In genomic region chr7:140954733-140955071, GRCm38 (mm10) we compare ENCODE assay signal across 8 mouse cellular contexts. TPM values are rescaled to one million over a fixed set of nuclear protein-coding genes. Genes with fewer than 3 reads are reported as not detected.
A peak's percentile ranks its signal among the peaks of the same experiment; 100 is the strongest.
DNase-seq lines count a peak whose midpoint lies in the region; ATAC-seq and TF ChIP-seq lines count a peak whose summit lies in the region.

No protein-coding gene starts in this region.

- 8% methylated on average over 9 of the region's 9 CpGs for WGBS in embryonic facial prominence, embryonic 11.5 days
- 3% methylated on average over 9 of the region's 9 CpGs for WGBS in intestine, postnatal 0 days
- WGBS in midbrain, embryonic 16.5 days = 18% methylated on average over 9 of the region's 9 CpGs

- H3K9ac ChIP-seq in embryonic facial prominence, embryonic 11.5 days (replicated peaks; ENCODE audit: low read length) = peak overlapping the region; percentile 37
- peak overlapping the region; percentile 34; the same call in 1 of the 2 replicates for H3K9ac ChIP-seq in intestine, postnatal 0 days (ENCODE audit: low read depth, low read length)
- H3K9ac ChIP-seq in midbrain, embryonic 16.5 days (ENCODE audit: low read depth, low read length) = no peak overlapping the region

- no peaks in the 10 kb centered on the region for H3K36me3 ChIP-seq in embryonic facial prominence, embryonic 11.5 days (replicated peaks; ENCODE audit: control insufficient read depth, insufficient read depth, low read depth, low read length)
- peaks cover 7% of the 10 kb centered on the region for H3K36me3 ChIP-seq in intestine, postnatal 0 days (ENCODE audit: control insufficient read depth, insufficient read depth)
- H3K36me3 ChIP-seq in midbrain, embryonic 16.5 days (ENCODE audit: control insufficient read depth, insufficient read depth, low read length) = no peaks in the 10 kb centered on the region

- no peaks in the 10 kb centered on the region for H3K9me3 ChIP-seq in embryonic facial prominence, embryonic 11.5 days (replicated peaks; ENCODE audit: control insufficient read depth, low read length)
- H3K9me3 ChIP-seq in intestine, postnatal 0 days (ENCODE audit: control insufficient read depth) = no peaks in the 10 kb centered on the region
- H3K9me3 ChIP-seq in midbrain, embryonic 16.5 days (replicated peaks; ENCODE audit: control insufficient read depth, low read length, poor library complexity, severe bottlenecking) = no peaks in the 10 kb centered on the region

- no peak for TF ChIP-seq CTCF in intestine, postnatal 0 days (IDR thresholded peaks at IDR 0.05; ENCODE audit: low read depth)

- ATAC-seq in embryonic facial prominence, embryonic 11.5 days (replicated peaks; ENCODE audit: insufficient number of reproducible peaks, low FRiP score, low TSS enrichment, low read depth) = no peak
- no peak for ATAC-seq in intestine, postnatal 0 days
- ATAC-seq in midbrain, embryonic 16.5 days = no peak

- peaks cover 8% of the 10 kb centered on the region for H3K4me1 ChIP-seq in embryonic facial prominence, embryonic 11.5 days (ENCODE audit: control insufficient read depth, insufficient read depth, low read length)
- H3K4me1 ChIP-seq in intestine, postnatal 0 days (replicated peaks; ENCODE audit: control insufficient read depth, insufficient read depth, low read length) = peaks cover 11% of the 10 kb centered on the region; the same call in 1 of the 2 replicates
- H3K4me1 ChIP-seq in midbrain, embryonic 16.5 days (ENCODE audit: control insufficient read depth, insufficient read depth, low read length) = peaks cover 7% of the 10 kb centered on the region

- no peaks in the 10 kb centered on the region for H3K27me3 ChIP-seq in embryonic facial prominence, embryonic 11.5 days (ENCODE audit: control insufficient read depth, insufficient read depth, low read length)
- H3K27me3 ChIP-seq in intestine, postnatal 0 days (replicated peaks; ENCODE audit: control insufficient read depth, insufficient read depth, low read length) = no peaks in the 10 kb centered on the region
- H3K27me3 ChIP-seq in midbrain, embryonic 16.5 days (ENCODE audit: control insufficient read depth, insufficient read depth, low read depth, low read length) = no peaks in the 10 kb centered on the region

- DNase-seq in heart, adult 11 months = peak; percentile 96
- DNase-seq in heart, postnatal 4 days = no peak
- DNase-seq in embryonic facial prominence, embryonic 11.5 days (ENCODE audit: low spot score) = no peak
- DNase-seq in thymus, postnatal 14 days = no peak
- no peak for DNase-seq in spleen, postnatal 36 days (ENCODE audit: low spot score in 2 of 2)
- no peak for DNase-seq in spleen, adult 12 weeks (ENCODE audit: low spot score)

- no peak overlapping the region for H3K27ac ChIP-seq in embryonic facial prominence, embryonic 11.5 days (replicated peaks; ENCODE audit: low read depth, low read length)
- peak overlapping the region; percentile 70 for H3K27ac ChIP-seq in intestine, postnatal 0 days (ENCODE audit: low read depth, low read length)
- H3K27ac ChIP-seq in midbrain, embryonic 16.5 days (ENCODE audit: low read length) = no peak overlapping the region

- H3K4me2 ChIP-seq in embryonic facial prominence, embryonic 11.5 days (ENCODE audit: low read depth, low read length) = peak overlapping the region; percentile 67
- H3K4me2 ChIP-seq in intestine, postnatal 0 days (replicated peaks; ENCODE audit: low read depth) = peak overlapping the region; percentile 74
- peak overlapping the region; percentile 47 for H3K4me2 ChIP-seq in midbrain, embryonic 16.5 days (ENCODE audit: low read length)

- H3K4me3 ChIP-seq in embryonic facial prominence, embryonic 11.5 days (ENCODE audit: low read depth, low read length) = peak overlapping the region; percentile 55
- peak overlapping the region; percentile 54 for H3K4me3 ChIP-seq in intestine, postnatal 0 days (ENCODE audit: low read depth, low read length)
- peak overlapping the region; percentile 26 for H3K4me3 ChIP-seq in midbrain, embryonic 16.5 days (ENCODE audit: low read depth, low read length)

RNA-seq across cellular contexts. Expression of gene Gm45717, which starts 1.0 kb away (rescaled TPM):
- total RNA-seq in heart, postnatal 4 days (2021) = not detected
- polyA plus RNA-seq in embryonic facial prominence, embryonic 11.5 days (2014; fragmentation: Nextera tagmentation; extraction: Ambion mirVana) = not detected in 2 replicates
- polyA plus RNA-seq in intestine, postnatal 0 days (2015; fragmentation: Nextera tagmentation; extraction: Ambion mirVana) = 0.38 TPM in 1 of 2 replicates, not detected in the other
- not detected in 2 replicates for polyA plus RNA-seq in midbrain, embryonic 16.5 days (2015; fragmentation: Nextera tagmentation; extraction: Ambion mirVana)

RNA-seq across cellular contexts. Expression of gene Ifitm2, which starts 1.1 kb away (rescaled TPM):
- total RNA-seq in heart, postnatal 4 days (2021) = 100 to 1,000 TPM; 178 to 182 TPM
- 595 and 632 TPM in 2 replicates for polyA plus RNA-seq in embryonic facial prominence, embryonic 11.5 days (2014; fragmentation: Nextera tagmentation; extraction: Ambion mirVana)
- 686 and 738 TPM in 2 replicates for polyA plus RNA-seq in intestine, postnatal 0 days (2015; fragmentation: Nextera tagmentation; extraction: Ambion mirVana)
- 118 and 129 TPM in 2 replicates for polyA plus RNA-seq in midbrain, embryonic 16.5 days (2015; fragmentation: Nextera tagmentation; extraction: Ambion mirVana)

RNA-seq across cellular contexts. Expression of gene Ifitm5, which starts 4.6 kb away (rescaled TPM):
- 1 to 10 TPM in 1 of 2 experiments, under 1 TPM in 1; 0.72 to 1.4 TPM for total RNA-seq in heart, postnatal 4 days (2021)
- polyA plus RNA-seq in embryonic facial prominence, embryonic 11.5 days (2014; fragmentation: Nextera tagmentation; extraction: Ambion mirVana) = 0.38 and 0.78 TPM in 2 replicates
- polyA plus RNA-seq in intestine, postnatal 0 days (2015; fragmentation: Nextera tagmentation; extraction: Ambion mirVana) = 0.34 and 0.75 TPM in 2 replicates
- polyA plus RNA-seq in midbrain, embryonic 16.5 days (2015; fragmentation: Nextera tagmentation; extraction: Ambion mirVana) = 0.29 and 1.3 TPM in 2 replicates

RNA-seq across cellular contexts. Expression of gene Ifitm1, which starts 12.3 kb away (rescaled TPM):
- total RNA-seq in heart, postnatal 4 days (2021) = 1 to 10 TPM; 2.6 to 3.0 TPM
- polyA plus RNA-seq in embryonic facial prominence, embryonic 11.5 days (2014; fragmentation: Nextera tagmentation; extraction: Ambion mirVana) = 19.9 and 20.1 TPM in 2 replicates
- 122 and 133 TPM in 2 replicates for polyA plus RNA-seq in intestine, postnatal 0 days (2015; fragmentation: Nextera tagmentation; extraction: Ambion mirVana)
- polyA plus RNA-seq in midbrain, embryonic 16.5 days (2015; fragmentation: Nextera tagmentation; extraction: Ambion mirVana) = 9.0 and 11.1 TPM in 2 replicates

RNA-seq across cellular contexts. Expression of gene Pgghg, which starts 13.5 kb away (rescaled TPM):
- 1 to 10 TPM; 8.4 to 8.7 TPM for total RNA-seq in heart, postnatal 4 days (2021)
- polyA plus RNA-seq in embryonic facial prominence, embryonic 11.5 days (2014; fragmentation: Nextera tagmentation; extraction: Ambion mirVana) = 12.4 and 14.3 TPM in 2 replicates
- polyA plus RNA-seq in intestine, postnatal 0 days (2015; fragmentation: Nextera tagmentation; extraction: Ambion mirVana) = 18.9 and 19.4 TPM in 2 replicates
- 5.4 and 6.3 TPM in 2 replicates for polyA plus RNA-seq in midbrain, embryonic 16.5 days (2015; fragmentation: Nextera tagmentation; extraction: Ambion mirVana)
